Mouse (Mus musculus) megakaryocyte, embryonic 14.5 days (primary cell): ENCODE data around the gene Gna13.

Source experiments
- FLI1 ChIP-seq: IDR thresholded peaks from 2 replicates; pipeline ENCODE4 v1.6.1; 2012; ENCODE audit warnings: low read length, inconsistent platforms, mixed read lengths
- GATA1 ChIP-seq: IDR thresholded peaks from 3 replicates; pipeline ENCODE4 v1.6.1; 2012; ENCODE audit warnings: mixed read lengths, low read length, inconsistent platforms, borderline replicate concordance

- TF ChIP-seq GATA1, result no peak
- no peak for TF ChIP-seq FLI1
Measured at GRCm38 (mm10) chr11:109331424-109331824, 31.2 kb upstream of the Gna13 start.
